Mouse (Mus musculus): ENCODE results near the gene Ccdc42. TPM values are rescaled to one million over a fixed set of nuclear protein-coding genes. Genes with fewer than 3 reads are reported as not detected.

Ccdc42 gene
- total and polyA plus RNA-seq, 3 experiments = not detected

GRCm38 (mm10) chr11:68549597-68549996 is 37.2 kb upstream of the Ccdc42 start:
- TF ChIP-seq EP300 (IDR thresholded peaks at IDR 0.05; ENCODE audit: insufficient read depth, low read depth, low read length) = no peak
- TF ChIP-seq CTCF (IDR thresholded peaks at IDR 0.05) = peak; percentile 66
- no peak for TF ChIP-seq POLR2A (IDR thresholded peaks at IDR 0.05; ENCODE audit: insufficient read depth, low read depth, low read length)
- Histone ChIP-seq H3K4me1 (ENCODE audit: control insufficient read depth, insufficient read depth, low read length) (peaks cover 10% of the 10 kb centered on the region), H3K4me3 (no peak overlapping the region), H3K36me3 (ENCODE audit: control insufficient read depth, insufficient read depth, low read length) (peaks cover 5% of the 10 kb centered on the region), H3K27ac (no peak overlapping the region), H3K27me3 (ENCODE audit: control insufficient read depth, insufficient read depth, low read length) (no peaks in the 10 kb centered on the region), H3K9ac (ENCODE audit: low read depth, low read length) (no peak overlapping the region), H3K79me2 (replicated peaks; ENCODE audit: control insufficient read depth, insufficient read depth, low read length) (no peaks in the 10 kb centered on the region)
- no peak for DNase-seq
- WGBS = 58% methylated on average over 3 of the region's 3 CpGs
- intact Hi-C loops (cut with DNase I) = loop anchor here (5.0 kb wide), 1 partner anchor 117 kb away; the partner anchor contains the start of gene Pik3r5

GRCm38 (mm10) chr11:68550358-68550757 is 36.5 kb upstream of the Ccdc42 start:
- 82% methylated on average over 4 of the region's 4 CpGs for WGBS
- Histone ChIP-seq H3K4me3 (no peak overlapping the region), H3K79me2 (replicated peaks; ENCODE audit: control insufficient read depth, insufficient read depth, low read length) (no peaks in the 10 kb centered on the region), H3K4me1 (ENCODE audit: control insufficient read depth, insufficient read depth, low read length) (peaks cover 8% of the 10 kb centered on the region), H3K9ac (ENCODE audit: low read depth, low read length) (no peak overlapping the region), H3K27me3 (ENCODE audit: control insufficient read depth, insufficient read depth, low read length) (no peaks in the 10 kb centered on the region), H3K27ac (no peak overlapping the region), H3K36me3 (ENCODE audit: control insufficient read depth, insufficient read depth, low read length) (peaks cover 2% of the 10 kb centered on the region)
- intact Hi-C loops (cut with DNase I) = no loop called here
- no peak for DNase-seq
- TF ChIP-seq CTCF (IDR thresholded peaks at IDR 0.05) = no peak
- no peak for TF ChIP-seq EP300 (IDR thresholded peaks at IDR 0.05; ENCODE audit: insufficient read depth, low read depth, low read length)
- no peak for TF ChIP-seq POLR2A (IDR thresholded peaks at IDR 0.05; ENCODE audit: insufficient read depth, low read depth, low read length)

GRCm38 (mm10) chr11:68553981-68554471 is 32.8 kb upstream of the Ccdc42 start:
- Histone ChIP-seq H3K27ac (peak overlapping the region; percentile 57), H3K79me2 (replicated peaks; ENCODE audit: control insufficient read depth, insufficient read depth, low read length) (no peaks in the 10 kb centered on the region), H3K9ac (ENCODE audit: low read depth, low read length) (no peak overlapping the region), H3K4me1 (ENCODE audit: control insufficient read depth, insufficient read depth, low read length) (peaks cover 2% of the 10 kb centered on the region), H3K4me3 (no peak overlapping the region), H3K27me3 (ENCODE audit: control insufficient read depth, insufficient read depth, low read length) (no peaks in the 10 kb centered on the region), H3K36me3 (ENCODE audit: control insufficient read depth, insufficient read depth, low read length) (no peaks in the 10 kb centered on the region)
- intact Hi-C loops (cut with DNase I) = loop anchor here (2.0 kb wide), 1 partner anchor 69 kb away; no protein-coding TSS in a partner anchor
- TF ChIP-seq POLR2A (IDR thresholded peaks at IDR 0.05; ENCODE audit: insufficient read depth, low read depth, low read length) (no peak), CTCF (IDR thresholded peaks at IDR 0.05) (peak; percentile 79), EP300 (IDR thresholded peaks at IDR 0.05; ENCODE audit: insufficient read depth, low read depth, low read length) (0 out of 2 replicates have a peak, but pooled peaks have one; percentile 49)
- DNase-seq = peak; percentile 61 to 74
- WGBS = 10% methylated on average over 8 of the region's 8 CpGs

GRCm38 (mm10) chr11:68555918-68556584 is 30.8 kb upstream of the Ccdc42 start, which contains the start of gene Mfsd6l:
Gene Mfsd6l, plus strand, starts transcription at chr11:68556186.
- 27% methylated on average over 37 of the region's 37 CpGs for WGBS
- no peaks in the 10 kb centered on the region for H3K79me2 ChIP-seq (replicated peaks; ENCODE audit: control insufficient read depth, insufficient read depth, low read length)

GRCm38 (mm10) chr11:68559546-68559945 is 27.3 kb upstream of the Ccdc42 start:
- Histone ChIP-seq H3K27ac (no peak overlapping the region), H3K36me3 (ENCODE audit: control insufficient read depth, insufficient read depth, low read length) (no peaks in the 10 kb centered on the region), H3K79me2 (replicated peaks; ENCODE audit: control insufficient read depth, insufficient read depth, low read length) (no peaks in the 10 kb centered on the region), H3K27me3 (ENCODE audit: control insufficient read depth, insufficient read depth, low read length) (no peaks in the 10 kb centered on the region), H3K4me1 (ENCODE audit: control insufficient read depth, insufficient read depth, low read length) (no peaks in the 10 kb centered on the region), H3K9ac (ENCODE audit: low read depth, low read length) (no peak overlapping the region), H3K4me3 (no peak overlapping the region)
- DNase-seq = no peak
- TF ChIP-seq CTCF (IDR thresholded peaks at IDR 0.05) (peak; percentile 69), POLR2A (IDR thresholded peaks at IDR 0.05; ENCODE audit: insufficient read depth, low read depth, low read length) (no peak)
- 66% methylated on average over 1 of the region's 1 CpGs for WGBS
- intact Hi-C loops (cut with DNase I) = no loop called here

More at GRCm38 (mm10) chr11:68555918-68556584, 30.8 kb upstream of the Ccdc42 start, which contains the start of gene Mfsd6l:
- H3K9ac ChIP-seq (ENCODE audit: low read depth, low read length) = no peak within 1 kb of the TSS
- TF ChIP-seq EP300 (IDR thresholded peaks at IDR 0.05; ENCODE audit: insufficient read depth, low read depth, low read length) (no peak), CTCF (IDR thresholded peaks at IDR 0.05) (no peak), POLR2A (IDR thresholded peaks at IDR 0.05; ENCODE audit: insufficient read depth, low read depth, low read length) (no peak)
- H3K36me3 ChIP-seq (ENCODE audit: control insufficient read depth, insufficient read depth, low read length) = no peaks in the 10 kb centered on the region
- peaks cover 2% of the 10 kb centered on the region for H3K4me1 ChIP-seq (ENCODE audit: control insufficient read depth, insufficient read depth, low read length)
- no peaks in the 10 kb centered on the region for H3K27me3 ChIP-seq (ENCODE audit: control insufficient read depth, insufficient read depth, low read length)
- intact Hi-C loops (cut with DNase I) = loop anchor here (2.0 kb wide), 1 partner anchor 71 kb away; no protein-coding TSS in a partner anchor
- no peak within 1 kb of the TSS for H3K4me3 ChIP-seq
- no peak within 1 kb of the TSS for H3K27ac ChIP-seq
- no peak for DNase-seq
